Mouse (Mus musculus) thymus, postnatal 10 days (tissue): ENCODE data around the gene Slc36a2.

Experiments used
- DNase-seq, 2 experiments: peaks; one replicate each; pipeline ENCODE4 v3.0.0; 2021; ENCODE audit warnings: low spot score in 2 of 2

Slc36a2 gene

GRCm38 (mm10) chr11:55184246-55184645, 631 bp downstream of the Slc36a2 start:
- DNase-seq, result no peak

DNA sequence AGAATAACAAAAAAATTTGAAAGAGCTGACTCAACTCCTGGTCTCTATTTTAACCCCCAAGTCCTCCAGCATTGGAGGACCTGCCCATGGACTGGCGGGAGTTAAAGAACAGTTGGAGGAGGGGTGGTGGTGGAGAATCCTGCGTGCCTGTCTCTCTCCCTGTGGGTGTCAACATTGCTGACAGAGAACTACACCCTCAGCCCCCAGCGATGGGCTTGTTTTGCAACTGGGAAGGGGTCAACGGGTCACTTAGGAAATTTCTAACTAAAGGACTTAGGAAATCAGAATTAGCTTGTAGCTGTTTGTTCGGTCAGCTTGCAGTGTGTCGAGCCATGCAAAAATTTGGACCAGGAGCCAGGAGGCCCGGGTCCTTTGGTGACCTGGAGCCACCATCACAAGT, 1.8 kb downstream of the Slc36a2 start:
- DNase-seq, result no peak

DNA sequence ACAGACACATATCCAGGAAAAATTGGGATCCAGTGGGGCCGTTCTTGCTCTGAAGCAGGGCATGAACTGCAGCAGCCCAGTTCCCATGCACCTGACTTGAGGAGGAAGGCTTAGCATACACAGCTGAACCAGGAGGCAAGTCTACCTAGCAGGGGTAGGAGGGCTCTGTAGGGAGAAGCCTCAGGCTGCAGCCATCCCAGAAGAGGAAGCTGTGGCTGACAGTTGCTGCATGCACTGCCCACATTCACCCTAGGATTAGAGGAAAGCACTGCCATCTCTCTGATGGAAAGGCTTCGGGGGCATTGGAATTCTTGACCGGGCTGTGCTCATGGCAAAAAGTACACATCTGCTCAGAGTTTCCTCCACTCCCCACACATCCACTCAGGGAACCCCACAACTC, 5.0 kb downstream of the Slc36a2 start:
- DNase-seq, result no peak

DNA sequence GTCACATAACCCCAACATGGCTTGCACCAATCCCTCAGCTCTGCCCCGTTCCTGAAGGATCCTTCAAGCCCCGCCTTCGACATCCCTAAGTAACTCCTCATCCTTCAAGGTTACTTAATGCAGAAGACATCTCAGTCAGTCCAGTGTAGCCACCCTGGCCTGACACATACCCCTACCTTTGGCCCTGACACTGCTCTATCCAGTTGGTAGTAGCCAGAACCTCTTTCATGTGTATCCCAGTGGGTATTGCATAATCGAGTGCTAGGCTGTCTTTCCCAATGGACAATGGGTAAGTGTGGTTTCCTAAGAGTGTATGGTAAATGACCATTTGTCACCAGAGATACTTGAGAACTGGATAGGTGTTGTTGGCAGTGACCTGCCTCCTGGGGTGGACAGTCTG, 6.0 kb downstream of the Slc36a2 start:
- DNase-seq, result no peak

- DNase-seq, result no peak
These were observed 14.4 kb downstream of the Slc36a2 start for GRCm38 (mm10) chr11:55170501-55170900.

GRCm38 (mm10) chr11:55168914-55169313, 16.0 kb downstream of the Slc36a2 start:
- no peak for DNase-seq

GRCm38 (mm10) chr11:55168504-55168903, 16.4 kb downstream of the Slc36a2 start:
- DNase-seq, result no peak

GRCm38 (mm10) chr11:55165748-55166147, 19.1 kb downstream of the Slc36a2 start:
- DNase-seq, result no peak

DNA sequence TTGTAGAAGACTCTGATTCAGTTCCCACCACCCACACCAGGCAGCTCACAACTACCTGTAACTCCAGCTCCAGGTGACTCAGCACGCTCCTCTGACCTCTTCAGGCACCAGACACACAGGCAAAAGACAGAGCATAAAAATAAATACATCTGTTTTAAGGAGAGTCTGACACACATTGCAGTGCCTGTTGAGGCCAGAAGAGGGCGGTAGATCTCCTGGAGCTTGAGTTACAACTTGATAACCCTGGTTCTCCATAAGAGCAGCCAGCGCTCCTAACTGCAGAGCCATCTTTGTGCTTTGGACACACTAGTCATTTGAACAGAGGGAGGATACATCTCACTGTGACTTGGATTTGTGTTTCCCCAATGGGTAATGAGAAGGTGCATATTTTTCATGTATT, 20.2 kb downstream of the Slc36a2 start:
- DNase-seq, result peak in 1 of 2 experiments; percentile 35

DNA sequence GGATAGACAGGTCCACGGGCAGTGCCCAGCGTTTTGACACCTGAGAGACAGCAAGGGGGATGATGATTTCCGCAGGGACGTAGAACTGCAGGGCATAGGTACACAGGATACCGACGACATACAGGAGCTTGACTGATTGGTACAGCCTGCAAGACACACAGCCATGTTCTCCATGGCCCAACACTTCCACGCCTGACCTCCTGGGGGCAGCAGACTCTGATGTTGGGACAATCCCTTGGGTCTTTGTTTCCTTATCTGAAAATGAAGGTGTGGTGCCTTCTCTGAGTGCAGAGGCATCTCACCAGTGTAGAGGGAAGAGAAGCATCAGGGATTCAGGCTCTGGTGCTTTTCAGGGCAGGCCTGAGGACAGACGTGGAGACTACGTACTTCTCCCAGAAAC, 22.2 kb downstream of the Slc36a2 start:
- DNase-seq, result peak; percentile 46 to 66

GRCm38 (mm10) chr11:55158785-55159359, 26.0 kb downstream of the Slc36a2 start:
- DNase-seq, result peak; percentile 80 to 93

DNA sequence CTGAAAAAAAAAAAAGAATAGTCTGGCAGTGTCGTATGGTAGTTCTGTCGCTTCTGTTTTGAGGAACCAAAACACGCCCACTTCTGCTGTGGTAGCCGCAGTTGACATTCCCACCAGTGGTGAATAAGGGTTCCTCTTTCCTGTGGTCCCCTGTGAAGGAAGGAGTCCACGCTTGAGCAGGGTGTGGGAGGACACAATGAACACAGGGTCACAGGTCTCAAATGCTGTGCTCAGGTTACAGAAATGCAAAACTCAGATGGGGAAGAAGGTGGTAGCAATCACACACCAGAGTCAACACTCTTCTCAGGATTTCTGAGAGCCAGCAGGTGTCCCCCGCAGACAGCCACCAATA, 29.8 kb downstream of the Slc36a2 start:
- no peak for DNase-seq

GRCm38 (mm10) chr11:55154398-55155069, 30.3 kb downstream of the Slc36a2 start:
- no peak for DNase-seq

DNA sequence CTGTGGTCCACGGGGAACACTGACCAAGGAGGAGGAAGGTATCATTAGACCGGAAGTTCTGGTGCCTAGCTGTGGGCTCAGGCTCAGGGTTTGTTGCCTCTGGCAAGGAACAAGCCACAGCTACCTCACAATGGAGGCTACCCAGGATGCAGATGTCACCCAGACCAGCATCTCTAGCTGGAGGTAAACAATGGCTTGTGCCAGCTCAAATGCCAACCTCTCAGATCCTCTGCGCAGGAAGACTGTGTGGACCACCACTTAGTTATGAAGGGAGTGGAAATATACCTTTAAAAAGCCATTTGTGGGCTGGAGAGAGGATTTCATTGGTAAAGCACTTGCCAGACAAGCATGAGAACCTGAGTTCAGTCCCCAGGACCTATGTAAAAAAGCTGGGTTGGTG, 33.3 kb downstream of the Slc36a2 start, which contains the start of gene Slc36a3:
Slc36a3 (minus strand) TSS at position 101 of the 400 bp plus-strand sequence.
- no peak for DNase-seq

GRCm38 (mm10) chr11:55148461-55148860, 36.4 kb downstream of the Slc36a2 start:
- no peak for DNase-seq

DNA sequence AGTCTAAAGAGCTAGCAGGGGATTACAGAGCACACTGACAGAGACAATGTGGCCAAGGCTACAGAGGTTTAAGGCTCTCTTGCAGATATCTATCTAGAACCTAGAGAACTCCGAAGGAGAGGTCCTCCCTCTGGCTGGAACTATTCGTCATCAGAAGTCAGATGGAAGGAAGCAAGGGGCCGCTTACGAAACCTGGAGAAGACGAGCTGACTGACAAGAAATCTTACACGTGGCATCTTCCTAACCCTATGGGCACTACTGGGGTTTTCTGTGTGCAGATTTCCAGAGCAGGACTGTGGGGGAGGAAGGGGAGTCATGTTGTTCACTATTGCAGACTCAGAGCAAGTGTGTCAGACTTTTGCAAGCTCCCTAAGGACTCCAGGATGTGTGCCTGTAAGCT, 37.5 kb downstream of the Slc36a2 start:
- no peak for DNase-seq

DNA sequence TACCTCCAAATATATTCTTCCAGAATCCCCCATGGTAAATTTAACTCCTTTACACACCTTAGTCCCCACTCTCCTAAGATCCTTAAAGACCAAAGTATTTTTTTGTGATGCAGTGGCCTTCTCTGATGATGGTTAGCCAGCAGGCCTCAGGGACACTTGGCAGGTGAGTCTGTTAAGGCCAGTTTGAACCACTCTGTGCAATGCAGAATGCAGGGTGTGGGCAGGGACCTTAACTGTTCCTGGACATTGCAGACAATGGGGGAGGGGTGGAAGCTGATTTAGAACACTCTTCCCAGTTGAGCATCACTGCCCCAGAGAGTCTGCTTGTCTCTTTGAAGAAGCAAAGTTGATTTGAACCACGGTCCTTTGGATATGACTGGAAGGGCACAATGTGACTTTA, 38.0 kb downstream of the Slc36a2 start:
- no peak for DNase-seq

- no peak for DNase-seq
These were observed 40.9 kb downstream of the Slc36a2 start for GRCm38 (mm10) chr11:55144011-55144410.

GRCm38 (mm10) chr11:55141502-55141901, 43.4 kb downstream of the Slc36a2 start:
- DNase-seq, result no peak

GRCm38 (mm10) chr11:55137646-55138045, 47.2 kb downstream of the Slc36a2 start:
- no peak for DNase-seq

DNA sequence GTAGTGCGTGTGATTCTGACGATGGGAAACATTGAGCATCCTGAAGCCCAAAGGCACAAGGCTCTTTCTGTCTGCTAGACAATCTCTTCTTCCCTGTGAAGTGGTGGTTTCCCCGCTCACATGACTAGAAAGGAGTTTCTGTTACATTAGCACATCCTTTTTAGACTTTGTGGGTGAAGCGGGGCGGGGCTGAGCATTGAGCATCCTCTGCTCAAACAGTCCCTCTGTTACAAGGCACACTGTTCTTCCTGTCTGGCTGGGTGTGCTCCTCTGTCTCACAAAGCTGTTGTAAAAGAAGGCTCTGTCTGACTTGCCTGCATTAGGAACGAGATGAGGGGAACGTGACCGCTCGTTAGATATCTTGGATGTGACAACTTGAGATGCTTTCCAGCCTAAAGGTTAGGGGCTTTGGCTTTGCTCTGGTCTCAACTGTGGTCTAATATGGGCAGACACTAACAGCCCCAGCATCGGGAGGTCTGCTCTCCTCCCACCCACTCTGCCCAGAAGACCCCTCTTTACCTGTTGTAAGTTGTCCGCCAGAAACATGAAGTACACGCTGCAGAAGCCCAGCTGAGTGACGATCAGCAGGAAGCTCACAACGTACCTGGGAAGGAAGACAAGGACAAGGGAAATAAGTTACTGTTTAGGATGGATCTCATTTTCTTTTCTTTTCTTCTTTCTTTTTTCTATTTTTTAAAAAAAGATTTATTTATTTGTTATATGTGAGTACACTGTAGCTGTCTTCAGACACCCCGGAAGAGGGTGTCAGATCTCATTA, 47.9 kb downstream of the Slc36a2 start:
- peak; percentile 78 to 80 for DNase-seq

- no peak for DNase-seq
These were observed 50.0 kb downstream of the Slc36a2 start for GRCm38 (mm10) chr11:55134871-55135270.

- no peak for DNase-seq
These were observed 50.5 kb downstream of the Slc36a2 start for GRCm38 (mm10) chr11:55134407-55134806.
